Mouse (Mus musculus) kidney, adult 2 months (tissue): ENCODE results near the gene Gpd2. TPM values are rescaled to one million over a fixed set of nuclear protein-coding genes. Genes with fewer than 3 reads are reported as not detected.

Experiments
- DNase-seq: peaks from one replicate; pipeline ENCODE4 v3.0.0; 2021
- H3K27ac ChIP-seq: fragments of 200-500 bp; 2 replicates; pipeline ENCODE4 v1.5.1; 2012; ENCODE audit warnings: low read depth, low read length, control low read depth, inconsistent platforms; ENCODE audit not compliant: insufficient read depth
- H3K27me3 ChIP-seq: fragments of 200-500 bp; replicated peaks from 2 replicates; pipeline ENCODE4 v1.6.1; 2012; ENCODE audit warnings: mild to moderate bottlenecking, moderate library complexity, low read length, inconsistent platforms; ENCODE audit not compliant: control insufficient read depth, insufficient read depth
- H3K36me3 ChIP-seq: fragments of 200-500 bp; 2 replicates; pipeline ENCODE4 v1.6.1; 2012; ENCODE audit warnings: mild to moderate bottlenecking, moderate library complexity, low read length, inconsistent platforms; ENCODE audit not compliant: control insufficient read depth, insufficient read depth
- H3K4me1 ChIP-seq: fragments of 200-500 bp; 2 replicates; pipeline ENCODE4 v1.6.1; 2011; ENCODE audit warnings: low read length; ENCODE audit not compliant: control insufficient read depth, insufficient read depth
- H3K4me3 ChIP-seq: fragments of 200-500 bp; 2 replicates; pipeline ENCODE4 v1.5.1; 2011; ENCODE audit warnings: mild to moderate bottlenecking, low read depth, low read length, control low read depth; ENCODE audit not compliant: insufficient read depth
- CTCF ChIP-seq: fragments of 200-500 bp; conservative IDR thresholded peaks from 2 replicates; pipeline ENCODE4 v1.5.1; 2011; ENCODE audit warnings: low read depth, mild to moderate bottlenecking, control low read depth, low read length, moderate library complexity, mixed read lengths; ENCODE audit not compliant: insufficient read depth, insufficient read length
- POLR2A ChIP-seq: fragments of 200-500 bp; IDR thresholded peaks from one replicate; pipeline ENCODE4 v1.6.1; 2011; ENCODE audit warnings: low read depth, low read length, control low read depth
- WGBS: fragments of 180-500 bp; shearing (Covaris S2); methylation state at CpG from one replicate; pipeline ENCODE4 v1.1.7; 2018; 5-methylcytosine and 5-hydroxymethylcytosine counted together
- polyA plus RNA-seq: library from polyadenylated mRNA; depleted of rRNA; stranded (reverse); fragments of >200 nt; gene quantifications from 2 replicates; pipeline ENCODE4 v1.2.3, GENCODE M21; 2012

Gpd2 gene
- polyA plus RNA-seq, 1 experiment, result 17.2 TPM

- H3K4me3 ChIP-seq, result no peak overlapping the region
- no peak overlapping the region for H3K27ac ChIP-seq
- 78% methylated on average over 12 of the region's 12 CpGs for WGBS
- H3K4me1 ChIP-seq, result no peaks in the 10 kb centered on the region
- H3K27me3 ChIP-seq, result no peaks in the 10 kb centered on the region
- DNase-seq, result no peak
- TF ChIP-seq CTCF (no peak), POLR2A (no peak)
- no peaks in the 10 kb centered on the region for H3K36me3 ChIP-seq
Measured at GRCm38 (mm10) chr2:57356222-57356822, 118.9 kb downstream of the Gpd2 start.

DNA sequence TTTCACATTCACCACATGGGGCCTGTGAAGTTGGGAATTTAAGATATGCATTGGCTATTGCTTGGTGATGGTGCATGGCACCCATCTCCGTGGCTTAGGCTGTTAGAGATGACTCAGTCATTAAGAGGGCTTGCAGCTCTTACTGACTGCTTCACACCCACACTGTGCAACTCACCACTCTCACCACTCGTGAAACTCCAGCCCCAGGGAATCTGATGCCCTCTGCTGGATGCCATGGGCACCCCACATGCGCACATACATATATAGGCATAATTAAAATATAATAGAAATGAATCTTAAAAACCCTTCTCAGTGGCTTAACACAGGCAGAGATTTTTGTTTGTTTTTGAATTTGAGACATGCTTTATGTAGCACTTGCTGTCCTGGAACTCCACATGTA lies 125.1 kb downstream of the Gpd2 start:
- TF ChIP-seq CTCF (0 out of 2 replicates have a peak, but pooled peaks have one; percentile 35), POLR2A (no peak)
- H3K4me1 ChIP-seq, result no peaks in the 10 kb centered on the region
- no peak overlapping the region for H3K4me3 ChIP-seq
- H3K27ac ChIP-seq, result no peak overlapping the region
- no peaks in the 10 kb centered on the region for H3K36me3 ChIP-seq
- no peak for DNase-seq
- WGBS, result 82% methylated on average over 3 of the region's 3 CpGs
- no peaks in the 10 kb centered on the region for H3K27me3 ChIP-seq

- TF ChIP-seq CTCF, result 0 out of 2 replicates have a peak, but pooled peaks have one; percentile 15
- no peak for TF ChIP-seq POLR2A
Measured at GRCm38 (mm10) chr2:57374647-57375046, 137.2 kb downstream of the Gpd2 start.

DNA sequence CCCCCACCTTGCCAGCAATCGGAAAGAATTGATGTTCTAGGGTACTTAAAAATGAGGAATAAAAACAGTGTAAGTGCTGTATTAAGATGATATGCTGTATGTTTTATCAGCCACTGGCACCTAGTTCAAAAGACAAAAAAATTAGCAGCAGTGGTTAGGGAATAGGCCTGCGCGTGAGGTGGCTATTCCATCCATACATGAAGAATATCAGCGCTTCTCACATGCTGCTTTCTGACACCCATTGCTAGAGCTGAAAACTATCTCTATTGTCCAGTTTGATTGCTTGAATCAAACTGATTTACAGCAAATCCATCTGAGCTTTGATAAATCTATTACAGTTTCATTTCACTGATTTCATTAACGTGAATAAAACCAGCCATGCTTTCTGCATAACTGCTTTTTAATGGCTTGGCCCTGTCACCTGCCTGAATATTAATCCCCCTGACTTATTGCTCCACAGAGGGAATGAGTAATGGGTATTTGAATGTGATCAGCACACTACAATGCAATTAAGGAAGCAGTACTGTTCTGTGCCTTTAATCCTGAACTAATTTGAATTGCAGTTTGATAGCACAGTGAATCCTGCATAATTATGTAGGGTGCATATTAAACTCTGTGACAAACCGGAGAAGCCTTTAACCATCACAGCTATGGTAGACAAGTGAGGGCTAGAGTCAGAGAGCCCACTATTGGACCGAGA lies 137.9 kb downstream of the Gpd2 start:
- WGBS, result 81% methylated on average over 7 of the region's 7 CpGs

More at GRCm38 (mm10) chr2:57374647-57375046, 137.2 kb downstream of the Gpd2 start:
- H3K36me3 ChIP-seq, result no peaks in the 10 kb centered on the region
- no peak overlapping the region for H3K4me3 ChIP-seq
- H3K4me1 ChIP-seq, result no peaks in the 10 kb centered on the region
- 46% methylated on average over 4 of the region's 4 CpGs for WGBS
- H3K27me3 ChIP-seq, result no peaks in the 10 kb centered on the region
- no peak overlapping the region for H3K27ac ChIP-seq
- DNase-seq, result peak; percentile 6

DNA sequence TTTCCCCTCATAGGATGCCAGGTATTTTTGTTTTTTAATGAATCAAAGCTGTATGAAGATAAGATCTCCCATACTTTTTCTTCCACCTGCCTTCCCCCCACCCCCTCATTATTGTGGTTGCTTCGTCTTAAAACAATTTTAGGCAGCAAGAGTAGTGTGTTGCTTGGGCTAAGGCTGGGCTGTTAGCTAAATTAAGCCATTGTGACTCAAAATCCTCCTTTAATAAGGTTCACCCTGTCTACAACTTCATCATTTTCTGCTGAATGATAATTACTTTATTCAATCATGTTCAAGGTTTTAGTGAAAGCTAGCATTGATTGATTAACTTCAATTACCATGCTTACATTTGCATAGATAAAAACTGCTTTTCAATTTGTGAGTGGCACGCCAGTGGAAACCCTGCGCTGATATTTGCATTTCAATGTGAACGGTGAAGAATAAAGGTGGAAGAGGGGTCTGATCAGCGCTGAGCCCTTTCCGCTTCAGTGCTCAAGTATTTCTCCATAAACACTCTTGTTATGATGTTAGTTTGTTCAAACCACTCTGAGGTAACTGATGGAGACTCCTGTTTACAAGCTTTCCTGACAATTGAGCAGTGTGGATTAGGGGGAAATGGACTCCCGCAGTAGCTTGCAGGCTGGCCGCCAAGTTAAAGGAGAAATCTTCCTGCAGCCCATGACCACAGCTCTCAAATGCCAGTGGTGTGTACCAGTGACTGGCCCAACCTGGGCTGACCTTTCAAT lies 140.9 kb downstream of the Gpd2 start:
- TF ChIP-seq CTCF (no peak), POLR2A (no peak)

More for the DNA sequence above, 137.9 kb downstream of the Gpd2 start:
- H3K27ac ChIP-seq, result no peak overlapping the region
- H3K4me1 ChIP-seq, result no peaks in the 10 kb centered on the region
- no peaks in the 10 kb centered on the region for H3K27me3 ChIP-seq
- H3K4me3 ChIP-seq, result no peak overlapping the region
- TF ChIP-seq CTCF (no peak), POLR2A (no peak)
- no peak for DNase-seq
- H3K36me3 ChIP-seq, result no peaks in the 10 kb centered on the region

GRCm38 (mm10) chr2:57384625-57385024 lies 147.2 kb downstream of the Gpd2 start:
- H3K36me3 ChIP-seq, result no peaks in the 10 kb centered on the region
- no peak for TF ChIP-seq CTCF
- no peak for TF ChIP-seq POLR2A
- H3K4me1 ChIP-seq, result no peaks in the 10 kb centered on the region
- H3K27me3 ChIP-seq, result no peaks in the 10 kb centered on the region
- no peak overlapping the region for H3K27ac ChIP-seq
- H3K4me3 ChIP-seq, result no peak overlapping the region
- DNase-seq, result no peak
- 91% methylated on average over 2 of the region's 2 CpGs for WGBS

More for the DNA sequence above, 140.9 kb downstream of the Gpd2 start:
- H3K27me3 ChIP-seq, result no peaks in the 10 kb centered on the region
- WGBS, result 34% methylated on average over 8 of the region's 8 CpGs
- no peaks in the 10 kb centered on the region for H3K36me3 ChIP-seq
- H3K27ac ChIP-seq, result no peak overlapping the region
- no peak overlapping the region for H3K4me3 ChIP-seq
- H3K4me1 ChIP-seq, result no peaks in the 10 kb centered on the region
- DNase-seq, result no peak

- Histone ChIP-seq H3K27ac (no peak overlapping the region), H3K27me3 (no peaks in the 10 kb centered on the region), H3K4me3 (no peak overlapping the region), H3K4me1 (no peaks in the 10 kb centered on the region), H3K36me3 (no peaks in the 10 kb centered on the region)
- 69% methylated on average over 7 of the region's 7 CpGs for WGBS
- DNase-seq, result no peak
- TF ChIP-seq POLR2A (no peak), CTCF (no peak)
Measured at GRCm38 (mm10) chr2:57387816-57388215, 150.4 kb downstream of the Gpd2 start.
